In the genomic region with DNA sequence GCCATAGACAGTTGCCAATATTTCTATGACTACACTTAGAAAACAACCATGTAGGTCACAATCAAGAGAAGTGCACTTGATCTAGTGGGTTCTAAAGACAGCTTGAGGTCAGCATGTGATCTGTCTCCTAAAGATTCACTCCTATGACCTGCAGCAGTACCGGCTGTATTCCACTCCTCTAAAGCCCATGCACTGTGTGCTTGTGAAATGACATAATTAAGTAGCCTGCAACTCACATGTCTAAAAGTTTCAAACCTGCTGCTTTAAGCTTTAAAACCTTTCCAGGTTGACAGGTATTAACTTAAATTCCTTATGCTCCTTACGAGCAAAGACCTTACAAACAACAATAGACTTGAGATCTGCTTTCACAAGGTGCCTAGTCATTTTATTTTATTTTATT, we compare ENCODE assay signal across 8 mouse cellular contexts. TPM values are rescaled to one million over a fixed set of nuclear protein-coding genes. Genes with fewer than 3 reads are reported as not detected.
DNase-seq lines count a peak whose midpoint lies in the region; ATAC-seq and TF ChIP-seq lines count a peak whose summit lies in the region.

No protein-coding gene starts in this region.

- H3K4me1 ChIP-seq in lung, embryonic 16.5 days (replicated peaks; ENCODE audit: control insufficient read depth, insufficient read depth, low read length) = peaks cover 21% of the 10 kb centered on the region
- H3K4me1 ChIP-seq in limb, embryonic 14.5 days (ENCODE audit: control insufficient read depth, insufficient read depth, low read length) = peaks cover 21% of the 10 kb centered on the region
- H3K4me1 ChIP-seq in stomach, embryonic 16.5 days (ENCODE audit: control insufficient read depth, insufficient read depth, low read length) = peaks cover 28% of the 10 kb centered on the region

- no peak for TF ChIP-seq POLR2A in limb, embryonic 14.5 days (IDR thresholded peaks at IDR 0.05; ENCODE audit: borderline replicate concordance, extremely low read depth, insufficient read depth, insufficient read length)

- no peaks in the 10 kb centered on the region for H3K9me3 ChIP-seq in lung, embryonic 16.5 days (ENCODE audit: control insufficient read depth, low read length)
- H3K9me3 ChIP-seq in limb, embryonic 14.5 days (ENCODE audit: control insufficient read depth, low read length) = no peaks in the 10 kb centered on the region
- H3K9me3 ChIP-seq in stomach, embryonic 16.5 days (replicated peaks; ENCODE audit: control insufficient read depth, low read length) = no peaks in the 10 kb centered on the region

- no peak for ATAC-seq in CD4-positive, CD25-positive, alpha-beta regulatory T cell, adult 4 months
- no peak for ATAC-seq in lung, embryonic 16.5 days (ENCODE audit: low read depth)
- no peak for ATAC-seq in limb, embryonic 14.5 days (ENCODE audit: low FRiP score, low read depth)
- no peak for ATAC-seq in stomach, embryonic 16.5 days (ENCODE audit: insufficient read depth, low FRiP score)

- WGBS in lung, embryonic 16.5 days = 53% methylated on average over 2 of the region's 2 CpGs
- WGBS in limb, embryonic 14.5 days = 50% methylated on average over 2 of the region's 2 CpGs
- 54% methylated on average over 2 of the region's 2 CpGs for WGBS in stomach, embryonic 16.5 days

- intact Hi-C loops in gastrocnemius, postnatal 14 days (cut with DNase I; ENCODE audit: low total_unique reads) = no loop called here

- H3K27ac ChIP-seq in lung, embryonic 16.5 days (ENCODE audit: low read length) = no peak overlapping the region
- H3K27ac ChIP-seq in limb, embryonic 14.5 days (replicated peaks; ENCODE audit: low read depth, low read length) = no peak overlapping the region
- H3K27ac ChIP-seq in stomach, embryonic 16.5 days (ENCODE audit: low read length) = no peak overlapping the region

- H3K4me3 ChIP-seq in lung, embryonic 16.5 days (ENCODE audit: low read length) = peak overlapping the region; percentile 82
- H3K4me3 ChIP-seq in limb, embryonic 14.5 days (replicated peaks; ENCODE audit: low read length) = peak overlapping the region; percentile 76; the same call in 1 of the 2 replicates
- H3K4me3 ChIP-seq in stomach, embryonic 16.5 days (replicated peaks; ENCODE audit: low read length) = no peak overlapping the region

- peak overlapping the region; percentile 94 for H3K4me2 ChIP-seq in lung, embryonic 16.5 days (ENCODE audit: low read depth, low read length)
- peak overlapping the region; percentile 80 for H3K4me2 ChIP-seq in limb, embryonic 14.5 days (replicated peaks; ENCODE audit: low read depth, low read length, severe bottlenecking)
- H3K4me2 ChIP-seq in stomach, embryonic 16.5 days (ENCODE audit: low read depth, low read length) = peak overlapping the region; percentile 73

- no peak overlapping the region for H3K9ac ChIP-seq in lung, embryonic 16.5 days (ENCODE audit: low read length)
- H3K9ac ChIP-seq in limb, embryonic 14.5 days (ENCODE audit: low read depth, low read length, severe bottlenecking) = no peak overlapping the region
- 0 out of 2 replicates have a peak overlapping the region, but pooled peaks have one; percentile 89 for H3K9ac ChIP-seq in stomach, embryonic 16.5 days (ENCODE audit: low read length)

- no peaks in the 10 kb centered on the region for H3K27me3 ChIP-seq in lung, embryonic 16.5 days (ENCODE audit: control insufficient read depth, insufficient read depth, low read depth, low read length)
- H3K27me3 ChIP-seq in limb, embryonic 14.5 days (ENCODE audit: control insufficient read depth, insufficient read depth, low read length) = no peaks in the 10 kb centered on the region
- H3K27me3 ChIP-seq in stomach, embryonic 16.5 days (ENCODE audit: control insufficient read depth, insufficient read depth, low read length) = no peaks in the 10 kb centered on the region

- DNase-seq in CD4-positive, CD25-positive, alpha-beta regulatory T cell, adult 2 months (ENCODE audit: low read depth, low spot score) = peak; percentile 8
- no peak for DNase-seq in lung, postnatal 10 days
- DNase-seq in limb, embryonic 14.5 days (ENCODE audit: low spot score) = no peak
- no peak for DNase-seq in thymus, postnatal 14 days
- no peak for DNase-seq in gastrocnemius, postnatal 14 days

- no peaks in the 10 kb centered on the region for H3K36me3 ChIP-seq in lung, embryonic 16.5 days (ENCODE audit: control insufficient read depth, insufficient read depth, low read length)
- H3K36me3 ChIP-seq in limb, embryonic 14.5 days (ENCODE audit: control insufficient read depth, insufficient read depth, low read length) = no peaks in the 10 kb centered on the region
- no peaks in the 10 kb centered on the region for H3K36me3 ChIP-seq in stomach, embryonic 16.5 days (ENCODE audit: control insufficient read depth, insufficient read depth, low read length)

RNA-seq across cellular contexts. Expression of a gene that starts 0.9 kb away (rescaled TPM):
- 100 to 1,000 TPM; 177 to 227 TPM for polyA plus RNA-seq in CD4-positive, CD25-positive, alpha-beta regulatory T cell, adult 4 months (2017; shearing (Covaris generic))
- polyA plus RNA-seq in lung, embryonic 16.5 days (2015; fragmentation: Nextera tagmentation; extraction: Ambion mirVana) = 198 and 203 TPM in 2 replicates
- 132 and 134 TPM in 2 replicates for polyA plus RNA-seq in limb, embryonic 14.5 days (2012; rRNA removed)
- 227 and 228 TPM in 2 replicates for polyA plus RNA-seq in limb, embryonic 14.5 days (2014; fragmentation: Nextera tagmentation; extraction: Ambion mirVana)
- polyA plus RNA-seq in stomach, embryonic 16.5 days (2015; fragmentation: Nextera tagmentation; extraction: Ambion mirVana) = 225 and 229 TPM in 2 replicates
- 10 to 100 TPM; 19.1 to 22.9 TPM for total RNA-seq in gastrocnemius, postnatal 14 days (2021)

RNA-seq across cellular contexts. Expression of a gene that starts 38.5 kb away (rescaled TPM):
- polyA plus RNA-seq in CD4-positive, CD25-positive, alpha-beta regulatory T cell, adult 4 months (2017; shearing (Covaris generic)) = 100 to 1,000 TPM; 115 to 149 TPM
- polyA plus RNA-seq in lung, embryonic 16.5 days (2015; fragmentation: Nextera tagmentation; extraction: Ambion mirVana) = 61.8 and 62.7 TPM in 2 replicates
- 13.2 and 19.5 TPM in 2 replicates for polyA plus RNA-seq in limb, embryonic 14.5 days (2012; rRNA removed)
- 64.3 and 68.7 TPM in 2 replicates for polyA plus RNA-seq in limb, embryonic 14.5 days (2014; fragmentation: Nextera tagmentation; extraction: Ambion mirVana)
- polyA plus RNA-seq in stomach, embryonic 16.5 days (2015; fragmentation: Nextera tagmentation; extraction: Ambion mirVana) = 51.9 and 57.0 TPM in 2 replicates
- total RNA-seq in gastrocnemius, postnatal 14 days (2021) = 10 to 100 TPM; 17.5 to 19.6 TPM
